8 mouse cellular contexts compared by ENCODE assay signal in genomic region chr5:122644111-122644607, GRCm38 (mm10). TPM values are rescaled to one million over a fixed set of nuclear protein-coding genes. Genes with fewer than 3 reads are reported as not detected.
A peak's percentile ranks its signal among the peaks of the same experiment; 100 is the strongest.
DNase-seq lines count a peak whose midpoint lies in the region; ATAC-seq and TF ChIP-seq lines count a peak whose summit lies in the region.

No protein-coding gene starts in this region.

- no peaks in the 10 kb centered on the region for H3K9me3 ChIP-seq in intestine, embryonic 16.5 days (ENCODE audit: control insufficient read depth, low read length)
- peaks cover 9% of the 10 kb centered on the region for H3K9me3 ChIP-seq in megakaryocyte, embryonic 14.5 days
- H3K9me3 ChIP-seq in stomach, postnatal 0 days (ENCODE audit: control insufficient read depth, low read length), result no peaks in the 10 kb centered on the region

- no peak for TF ChIP-seq EP300 in stomach, postnatal 0 days (optimal IDR thresholded peaks at IDR 0.05)

- no peak for DNase-seq in left cerebral cortex, adult 2 months (ENCODE audit: extremely low spot score in 1 of 2, low spot score in 2 of 2)
- DNase-seq in left cerebral cortex, adult 18-20 months (ENCODE audit: low spot score in 2 of 2), result no peak
- peak; percentile 44 for DNase-seq in MN1 (ENCODE audit: low spot score)
- DNase-seq in stomach, postnatal 0 days (ENCODE audit: low spot score), result no peak
- DNase-seq in yolk sac, embryonic 10.5 days (ENCODE audit: low spot score), result no peak

- H3K4me1 ChIP-seq in cortical plate, adult 2 months (ENCODE audit: control insufficient read depth, insufficient read depth, low read length), result peaks cover 7% of the 10 kb centered on the region
- H3K4me1 ChIP-seq in intestine, embryonic 16.5 days (ENCODE audit: control insufficient read depth, insufficient read depth, low read length), result peaks cover 5% of the 10 kb centered on the region; the same call in 1 of the 2 replicates
- H3K4me1 ChIP-seq in megakaryocyte, embryonic 14.5 days, result peaks cover 50% of the 10 kb centered on the region
- H3K4me1 ChIP-seq in stomach, postnatal 0 days (replicated peaks; ENCODE audit: control insufficient read depth, insufficient read depth), result no peaks in the 10 kb centered on the region

- H3K9ac ChIP-seq in intestine, embryonic 16.5 days (ENCODE audit: low read depth, low read length), result no peak overlapping the region
- peak overlapping the region; percentile 35 for H3K9ac ChIP-seq in stomach, postnatal 0 days (ENCODE audit: low read length)

- peak overlapping the region; percentile 16; the same call in 1 of the 2 replicates for H3K4me2 ChIP-seq in intestine, embryonic 16.5 days (ENCODE audit: low read depth, low read length)
- H3K4me2 ChIP-seq in stomach, postnatal 0 days (replicated peaks; ENCODE audit: low read depth), result peak overlapping the region; percentile 23

- intact Hi-C loops in left cerebral cortex, adult 2 months (cut with DNase I), result loop anchor here (5.0 kb wide), 1 partner anchor 83 kb away; no protein-coding TSS in a partner anchor

- H3K27ac ChIP-seq in left cerebral cortex, adult 2 months, result peak overlapping the region; percentile 70
- peak overlapping the region; percentile 36 for H3K27ac ChIP-seq in cortical plate, adult 2 months (ENCODE audit: insufficient read depth, low read length)
- H3K27ac ChIP-seq in intestine, embryonic 16.5 days (ENCODE audit: low read length), result no peak overlapping the region
- peak overlapping the region; percentile 59 for H3K27ac ChIP-seq in stomach, postnatal 0 days (replicated peaks)

- no peak for TF ChIP-seq CTCF in left cerebral cortex, adult 2 months (IDR thresholded peaks at IDR 0.05)
- TF ChIP-seq CTCF in cortical plate, adult 2 months (IDR thresholded peaks at IDR 0.05; ENCODE audit: extremely low read depth, insufficient read depth, low read length), result no peak
- no peak for TF ChIP-seq CTCF in stomach, postnatal 0 days (IDR thresholded peaks at IDR 0.05; ENCODE audit: low read depth)

- peak overlapping the region; percentile 42 for H3K4me3 ChIP-seq in left cerebral cortex, adult 2 months
- peak overlapping the region; percentile 49 for H3K4me3 ChIP-seq in cortical plate, adult 2 months (ENCODE audit: insufficient read depth, low read length)
- peak overlapping the region; percentile 10; the same call in 1 of the 2 replicates for H3K4me3 ChIP-seq in intestine, embryonic 16.5 days (ENCODE audit: low read length)
- peak overlapping the region; percentile 88 for H3K4me3 ChIP-seq in megakaryocyte, embryonic 14.5 days (replicated peaks)
- peak overlapping the region; percentile 12; the same call in 1 of the 2 replicates for H3K4me3 ChIP-seq in stomach, postnatal 0 days (ENCODE audit: low read depth, low read length)

- no peak for TF ChIP-seq POLR2A in cortical plate, adult 2 months (IDR thresholded peaks at IDR 0.05; ENCODE audit: extremely low read depth, insufficient read depth, low read length)

- no peaks in the 10 kb centered on the region for H3K36me3 ChIP-seq in intestine, embryonic 16.5 days (ENCODE audit: control insufficient read depth, insufficient read depth, low read length)
- no peaks in the 10 kb centered on the region for H3K36me3 ChIP-seq in megakaryocyte, embryonic 14.5 days (replicated peaks; ENCODE audit: low read length)
- no peaks in the 10 kb centered on the region for H3K36me3 ChIP-seq in stomach, postnatal 0 days (ENCODE audit: control insufficient read depth, insufficient read depth, low read length)

- 0 out of 2 replicates have a peak, but pooled peaks have one; percentile 21 for ATAC-seq in intestine, embryonic 16.5 days
- ATAC-seq in stomach, postnatal 0 days (ENCODE audit: low FRiP score, low TSS enrichment), result peak; percentile 39; the same call in 1 of the 2 replicates

- 51% methylated on average over 15 of the region's 15 CpGs for WGBS in intestine, embryonic 16.5 days
- WGBS in stomach, postnatal 0 days, result 51% methylated on average over 15 of the region's 15 CpGs

- H3K27me3 ChIP-seq in intestine, embryonic 16.5 days (replicated peaks; ENCODE audit: control insufficient read depth, insufficient read depth, low read length), result no peaks in the 10 kb centered on the region
- H3K27me3 ChIP-seq in megakaryocyte, embryonic 14.5 days (replicated peaks), result peaks cover 78% of the 10 kb centered on the region
- no peaks in the 10 kb centered on the region for H3K27me3 ChIP-seq in stomach, postnatal 0 days (ENCODE audit: control insufficient read depth, insufficient read depth, low read length)

RNA-seq across cellular contexts. Expression of gene P2rx7, which starts 0.4 kb away (rescaled TPM):
- total RNA-seq in left cerebral cortex, adult 2 months (2021), result 1 to 10 TPM; 6.2 to 7.7 TPM
- total RNA-seq in left cerebral cortex, adult 18-20 months (2021), result 1 to 10 TPM; 7.2 to 7.7 TPM
- polyA plus RNA-seq in cortical plate, adult 2 months (2012; rRNA removed), result 18.7 and 18.9 TPM in 2 replicates
- 2.1 and 2.9 TPM in 2 replicates for polyA plus RNA-seq in intestine, embryonic 16.5 days (2015; fragmentation: Nextera tagmentation; extraction: Ambion mirVana)
- 2.5 TPM in 1 of 2 replicates, not detected in the other for polyA plus RNA-seq in megakaryocyte, embryonic 14.5 days (2012; ENCODE audit: insufficient read depth, low replicate concordance)
- polyA plus RNA-seq in stomach, postnatal 0 days (2015; fragmentation: Nextera tagmentation; extraction: Ambion mirVana), result 2.1 and 2.7 TPM in 2 replicates

RNA-seq across cellular contexts. Expression of gene Ift81, which starts 29.8 kb away (rescaled TPM):
- total RNA-seq in left cerebral cortex, adult 2 months (2021), result 10 to 100 TPM; 46.4 to 49.2 TPM
- total RNA-seq in left cerebral cortex, adult 18-20 months (2021), result 10 to 100 TPM; 50.6 to 53.3 TPM
- 21.8 and 25.5 TPM in 2 replicates for polyA plus RNA-seq in cortical plate, adult 2 months (2012; rRNA removed)
- 18.3 and 24.2 TPM in 2 replicates for polyA plus RNA-seq in intestine, embryonic 16.5 days (2015; fragmentation: Nextera tagmentation; extraction: Ambion mirVana)
- polyA plus RNA-seq in megakaryocyte, embryonic 14.5 days (2012; ENCODE audit: insufficient read depth, low replicate concordance), result not detected in 2 replicates
- 16.3 and 17.4 TPM in 2 replicates for polyA plus RNA-seq in stomach, postnatal 0 days (2015; fragmentation: Nextera tagmentation; extraction: Ambion mirVana)

Comparison
In these comparisons a context has a peak if more than half of its experiments do, and no peak if none do; other contexts are left out.
1. H3K4me3 ChIP-seq: peak in every context shown above with its lines; median percentile 88 in megakaryocyte, embryonic 14.5 days; 49 in cortical plate, adult 2 months; 42 in left cerebral cortex, adult 2 months; 12 in stomach, postnatal 0 days; 10 in intestine, embryonic 16.5 days.
2. RNA of gene Ift81, which starts 29.8 kb away (polyA plus RNA-seq): 18.3 to 24.2 TPM in intestine, embryonic 16.5 days, 21.8 to 25.5 TPM in cortical plate, adult 2 months and 16.3 to 17.4 TPM in stomach, postnatal 0 days; not detected in megakaryocyte, embryonic 14.5 days; every median in the first group is over 10 times any median in the second.